Mouse (Mus musculus) lung, postnatal 0 days (tissue): ENCODE results near the gene Steap4.

Source experiments
- CTCF ChIP-seq: IDR thresholded peaks from 2 replicates; pipeline ENCODE4 v1.5.1; 2016; ENCODE audit warnings: antibody characterized with exemption, mild to moderate bottlenecking
- EP300 ChIP-seq: IDR thresholded peaks from 2 replicates; pipeline ENCODE4 v1.6.1; 2016; ENCODE audit warnings: antibody characterized with exemption, mild to moderate bottlenecking, control low read depth

GRCm38 (mm10) chr5:7997086-7997485 is 36.8 kb downstream of the Steap4 start:
- no peak for TF ChIP-seq CTCF
- TF ChIP-seq EP300, result no peak
